Mouse (Mus musculus) ES-Bruce4 (cell line): ENCODE measurements around the gene C1d. TPM values are rescaled to one million over a fixed set of nuclear protein-coding genes. Genes with fewer than 3 reads are reported as not detected.

Source experiments
- H3K27ac ChIP-seq: 2 replicates; pipeline ENCODE4 v1.5.1; 2012; ENCODE audit warnings: low read length, inconsistent platforms; ENCODE audit not compliant: insufficient read depth
- H3K27me3 ChIP-seq: 2 replicates; pipeline ENCODE4 v1.6.1; 2012; ENCODE audit warnings: mild to moderate bottlenecking, low read length, inconsistent platforms; ENCODE audit not compliant: control insufficient read depth, poor library complexity, insufficient read depth, severe bottlenecking
- H3K36me3 ChIP-seq: 2 replicates; pipeline ENCODE4 v1.6.1; 2012; ENCODE audit warnings: inconsistent platforms, mild to moderate bottlenecking, low read length, moderate library complexity; ENCODE audit not compliant: control insufficient read depth, poor library complexity, insufficient read depth, severe bottlenecking
- H3K4me1 ChIP-seq: one replicate; pipeline ENCODE4 v1.8.1; 2011; ENCODE audit warnings: low read length; ENCODE audit not compliant: control insufficient read depth, insufficient read depth
- H3K4me3 ChIP-seq: 2 replicates; pipeline ENCODE4 v1.5.1; 2011; ENCODE audit warnings: low read depth, mild to moderate bottlenecking, low read length
- H3K9ac ChIP-seq: 2 replicates; pipeline ENCODE4 v1.6.1; 2012; ENCODE audit warnings: low read depth, mild to moderate bottlenecking, inconsistent platforms; ENCODE audit not compliant: poor library complexity, severe bottlenecking
- H3K9me3 ChIP-seq: replicated peaks from 2 replicates; pipeline ENCODE4 v1.6.1; 2012; ENCODE audit warnings: mild to moderate bottlenecking, low read length, inconsistent platforms; ENCODE audit not compliant: control insufficient read depth, poor library complexity, insufficient read depth, severe bottlenecking
- CTCF ChIP-seq: IDR thresholded peaks from one replicate; pipeline ENCODE4 v1.8.1; 2011; ENCODE audit warnings: low read depth, low read length
- EP300 ChIP-seq: IDR thresholded peaks from 2 replicates; pipeline ENCODE4 v1.6.1; 2011; ENCODE audit warnings: low read depth, low read length; ENCODE audit not compliant: insufficient read depth
- POLR2A ChIP-seq: IDR thresholded peaks from one replicate; pipeline ENCODE4 v1.8.1; 2011; ENCODE audit warnings: low read length; ENCODE audit not compliant: insufficient read depth
- polyA plus RNA-seq: library from polyadenylated mRNA; stranded (reverse); fragments of >200 nt; gene quantifications from 2 replicates; pipeline ENCODE4 v1.2.4, GENCODE M21; 2011; ENCODE audit warnings: low read depth; ENCODE audit not compliant: missing spikeins, insufficient read depth, insufficient read length

Gene C1d
- polyA plus RNA-seq: 94.3 and 114 TPM in 2 replicates

- Histone ChIP-seq H3K9ac (peak within 1 kb of the TSS; percentile 67), H3K4me3 (peak within 1 kb of the TSS; percentile 89), H3K4me1 (no peaks in the 10 kb centered on the region), H3K36me3 (no peaks in the 10 kb centered on the region), H3K9me3 (no peaks in the 10 kb centered on the region), H3K27ac (0 out of 2 replicates have a peak within 1 kb of the TSS, but pooled peaks have one; percentile 16), H3K27me3 (no peaks in the 10 kb centered on the region)
- TF ChIP-seq EP300 (no peak), CTCF (no peak), POLR2A (peak; percentile 76)
Observed at GRCm38 (mm10) chr11:17257443-17257842, at the start of gene C1d. Gene C1d (plus strand): TSS chr11:17257579.

- peak within 1 kb of the TSS; percentile 75 for H3K9ac ChIP-seq
- no peaks in the 10 kb centered on the region for H3K27me3 ChIP-seq
- peak; percentile 26 for TF ChIP-seq POLR2A
- TF ChIP-seq CTCF: no peak
- no peak for TF ChIP-seq EP300
- peaks cover 23% of the 10 kb centered on the region for H3K36me3 ChIP-seq
- H3K27ac ChIP-seq: peak within 1 kb of the TSS; percentile 28; the same call in 1 of the 2 replicates
- H3K9me3 ChIP-seq: peaks cover 16% of the 10 kb centered on the region
- H3K4me1 ChIP-seq: no peaks in the 10 kb centered on the region
- H3K4me3 ChIP-seq: peak within 1 kb of the TSS; percentile 98
Observed at GRCm38 (mm10) chr11:17211258-17212140, 45.9 kb upstream of the C1d start, which contains the start of gene Pno1. Gene Pno1 (minus strand): TSS chr11:17211568.

DNA sequence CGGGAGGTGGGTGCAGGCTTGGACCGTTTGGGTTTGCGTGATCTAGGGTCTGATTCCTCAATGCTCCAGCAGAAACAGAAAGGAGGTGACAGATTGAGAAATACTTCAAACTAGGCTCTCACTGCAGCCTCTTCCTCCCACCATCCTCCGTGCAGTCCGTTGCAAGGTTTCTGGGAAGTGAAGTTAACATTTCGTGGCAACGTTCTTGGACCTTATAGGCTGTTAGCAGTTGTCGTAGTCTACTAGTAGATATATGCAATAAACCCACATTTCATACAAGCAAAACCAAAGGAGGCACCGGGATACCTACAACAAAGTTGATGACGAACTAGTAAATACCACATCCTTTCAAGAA lies 45.3 kb upstream of the C1d start:
- peak overlapping the region; percentile 75 for H3K9ac ChIP-seq
- TF ChIP-seq CTCF: no peak
- no peak for TF ChIP-seq EP300
- no peak for TF ChIP-seq POLR2A
- H3K9me3 ChIP-seq: peaks cover 16% of the 10 kb centered on the region
- H3K27me3 ChIP-seq: no peaks in the 10 kb centered on the region
- H3K27ac ChIP-seq: no peak overlapping the region
- no peaks in the 10 kb centered on the region for H3K4me1 ChIP-seq
- peaks cover 21% of the 10 kb centered on the region for H3K36me3 ChIP-seq
- H3K4me3 ChIP-seq: peak overlapping the region; percentile 98

- no peak overlapping the region for H3K27ac ChIP-seq
- no peak overlapping the region for H3K9ac ChIP-seq
- no peak overlapping the region for H3K4me3 ChIP-seq
- H3K36me3 ChIP-seq: peaks cover 17% of the 10 kb centered on the region
- no peaks in the 10 kb centered on the region for H3K27me3 ChIP-seq
- peaks cover 13% of the 10 kb centered on the region for H3K9me3 ChIP-seq
- H3K4me1 ChIP-seq: no peaks in the 10 kb centered on the region
- TF ChIP-seq POLR2A (no peak), CTCF (no peak), EP300 (no peak)
Observed at GRCm38 (mm10) chr11:17212903-17213509, 44.4 kb upstream of the C1d start.

DNA sequence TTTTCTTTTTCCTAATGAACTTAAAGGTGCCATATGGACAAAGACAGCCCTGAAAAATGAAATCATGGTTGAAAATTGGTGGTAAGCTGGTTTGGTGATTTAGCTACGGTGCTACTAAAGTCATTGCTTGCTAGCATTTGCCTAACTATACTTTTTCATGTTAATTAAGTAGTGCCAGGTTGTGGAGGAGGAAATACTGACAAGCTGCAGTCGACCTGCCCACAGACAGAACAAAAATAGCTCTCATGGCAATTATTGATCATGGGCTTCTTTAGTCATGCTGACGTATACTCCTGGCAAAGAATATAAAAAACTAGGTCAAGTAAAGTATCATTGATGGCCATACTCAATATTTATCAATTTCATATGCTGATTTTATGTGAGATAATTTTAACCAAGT lies 41.9 kb upstream of the C1d start:
- Histone ChIP-seq H3K4me3 (no peak overlapping the region), H3K4me1 (no peaks in the 10 kb centered on the region), H3K36me3 (no peaks in the 10 kb centered on the region), H3K27ac (no peak overlapping the region), H3K27me3 (no peaks in the 10 kb centered on the region), H3K9ac (no peak overlapping the region), H3K9me3 (no peaks in the 10 kb centered on the region)
- no peak for TF ChIP-seq POLR2A
- TF ChIP-seq CTCF: no peak
- no peak for TF ChIP-seq EP300

DNA sequence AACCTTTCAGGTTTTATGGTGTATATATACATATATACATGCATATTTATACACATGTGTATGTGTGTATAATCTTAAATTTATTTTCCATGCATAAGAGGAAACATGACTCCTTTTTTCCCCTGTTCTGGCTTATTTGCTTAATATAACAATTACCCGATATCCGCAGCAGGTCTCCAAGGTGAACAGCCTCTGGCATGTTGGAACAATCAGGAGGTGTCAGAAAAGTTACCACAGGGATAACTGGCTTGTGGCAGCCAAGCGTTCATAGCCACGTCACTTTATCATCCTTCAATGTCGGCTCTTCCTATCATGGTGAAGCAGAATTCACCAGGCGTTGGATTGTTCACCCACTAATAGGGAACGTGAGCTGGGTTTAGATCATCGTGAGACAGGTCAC lies 36.3 kb upstream of the C1d start:
- Histone ChIP-seq H3K9ac (no peak overlapping the region), H3K36me3 (peaks cover 2% of the 10 kb centered on the region; the same call in 1 of the 2 replicates), H3K27me3 (no peaks in the 10 kb centered on the region), H3K27ac (no peak overlapping the region), H3K4me3 (no peak overlapping the region), H3K4me1 (no peaks in the 10 kb centered on the region), H3K9me3 (no peaks in the 10 kb centered on the region)
- TF ChIP-seq EP300 (no peak), POLR2A (no peak), CTCF (no peak)
